Mouse (Mus musculus) MEL (cell line): ENCODE measurements around the gene Hist1h2bh.

Experiments used
- CTCF ChIP-seq, 3 experiments: IDR thresholded peaks in 2 of 3; conservative IDR thresholded peaks in 1 of 3; 2 replicates each; pipeline ENCODE4 v1.5.1; 2011 to 2012; ENCODE audit warnings: low read length in 3 of 3, low read depth in 2 of 3, mild to moderate bottlenecking in 2 of 3, improper control_type of control experiment in 1 of 3, inconsistent platforms in 1 of 3, mixed read lengths in 1 of 3, moderate library complexity in 1 of 3; ENCODE audit not compliant: control insufficient read depth in 1 of 3, insufficient read depth in 1 of 3, poor library complexity in 1 of 3, severe bottlenecking in 1 of 3
- ETS1 ChIP-seq: IDR thresholded peaks from 2 replicates; pipeline ENCODE4 v1.6.1; 2012; ENCODE audit warnings: low read depth, mild to moderate bottlenecking, inconsistent platforms, low read length, improper control_type of control experiment, moderate library complexity
- MAFK ChIP-seq: IDR thresholded peaks from 2 replicates; pipeline ENCODE4 v1.6.1; 2011; ENCODE audit warnings: low read depth, mild to moderate bottlenecking, low read length, improper control_type of control experiment, borderline replicate concordance
- MAX ChIP-seq: IDR thresholded peaks from 2 replicates; pipeline ENCODE4 v1.6.1; 2011; ENCODE audit warnings: low read length, improper control_type of control experiment
- MAZ ChIP-seq: IDR thresholded peaks from 2 replicates; pipeline ENCODE4 v1.6.1; 2012; ENCODE audit warnings: low read depth, mild to moderate bottlenecking, inconsistent platforms, low read length, improper control_type of control experiment
- POLR2A ChIP-seq, 2 experiments: IDR thresholded peaks; 2 replicates each; pipeline ENCODE4 v1.6.1; 2011 to 2012; ENCODE audit warnings: low read length in 2 of 2, mild to moderate bottlenecking in 2 of 2, control low read depth in 1 of 2, improper control_type of control experiment in 1 of 2, low read depth in 1 of 2, moderate library complexity in 1 of 2; ENCODE audit not compliant: control insufficient read depth in 1 of 2, insufficient read depth in 1 of 2, poor library complexity in 1 of 2
- ZNF384 ChIP-seq: IDR thresholded peaks from 2 replicates; pipeline ENCODE4 v1.6.1; 2012; ENCODE audit warnings: low read depth, mild to moderate bottlenecking, inconsistent platforms, low read length, improper control_type of control experiment

- TF ChIP-seq MAX (no peak), ETS1 (no peak), CTCF (IDR thresholded peaks at IDR 0.05 in 2 of 3, conservative IDR thresholded peaks at IDR 0.05 in 1 of 3; ENCODE audit: control insufficient read depth in 1 of 3, insufficient read depth in 1 of 3, low read depth in 2 of 3, low read length in 3 of 3, poor library complexity in 1 of 3, severe bottlenecking in 1 of 3) (no peak), MAFK (no peak), MAZ (no peak), ZNF384 (no peak), POLR2A (IDR thresholded peaks at IDR 0.05; ENCODE audit: control insufficient read depth in 1 of 2, insufficient read depth in 1 of 2, low read depth in 1 of 2, low read length in 2 of 2, poor library complexity in 1 of 2) (no peak)
Observed at GRCm38 (mm10) chr13:23546694-23547093, 3.5 kb upstream of the Hist1h2bh start.
